Mouse (Mus musculus) kidney, adult 9 months (tissue): ENCODE results near the gene Utf1.

Source experiments
- DNase-seq: peaks from one replicate; pipeline ENCODE4 v3.0.0; 2022

Utf1 gene

DNA sequence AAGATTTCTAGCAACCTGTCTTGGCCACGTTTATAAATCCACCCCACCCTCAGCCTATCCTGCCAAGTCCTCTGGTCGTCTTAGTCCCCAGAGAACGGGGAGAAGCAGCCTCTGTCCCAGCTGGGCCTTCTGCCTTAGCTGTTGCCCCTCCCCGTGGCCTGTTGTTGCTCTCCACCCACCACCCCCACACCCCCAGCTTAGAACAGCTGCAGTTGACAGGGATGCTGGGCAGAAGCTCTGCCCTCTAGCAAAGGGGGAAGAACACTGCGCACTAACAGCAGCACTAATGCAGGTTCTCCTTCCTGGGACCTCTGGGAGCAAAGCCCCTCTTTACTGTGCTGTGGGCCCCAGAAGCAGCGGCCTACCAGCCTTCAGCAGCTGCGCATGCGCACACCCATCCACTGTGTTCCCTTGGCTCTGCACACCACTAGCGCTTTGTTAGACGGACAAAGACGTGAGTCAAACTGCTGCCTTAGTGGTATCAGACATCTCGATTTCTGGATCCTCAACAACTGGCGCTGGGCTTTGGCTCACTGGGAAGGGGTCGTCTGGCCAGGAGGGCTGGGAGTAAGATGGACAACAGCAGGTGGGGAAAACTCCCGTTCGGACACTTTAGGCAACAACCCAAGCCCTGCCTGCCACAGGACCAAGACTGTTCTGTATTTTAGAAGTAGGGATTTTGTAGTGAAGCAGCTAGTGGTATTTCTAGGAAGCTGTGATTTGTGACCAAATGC is 2.9 kb upstream of the Utf1 start:
- DNase-seq, result no peak

DNA sequence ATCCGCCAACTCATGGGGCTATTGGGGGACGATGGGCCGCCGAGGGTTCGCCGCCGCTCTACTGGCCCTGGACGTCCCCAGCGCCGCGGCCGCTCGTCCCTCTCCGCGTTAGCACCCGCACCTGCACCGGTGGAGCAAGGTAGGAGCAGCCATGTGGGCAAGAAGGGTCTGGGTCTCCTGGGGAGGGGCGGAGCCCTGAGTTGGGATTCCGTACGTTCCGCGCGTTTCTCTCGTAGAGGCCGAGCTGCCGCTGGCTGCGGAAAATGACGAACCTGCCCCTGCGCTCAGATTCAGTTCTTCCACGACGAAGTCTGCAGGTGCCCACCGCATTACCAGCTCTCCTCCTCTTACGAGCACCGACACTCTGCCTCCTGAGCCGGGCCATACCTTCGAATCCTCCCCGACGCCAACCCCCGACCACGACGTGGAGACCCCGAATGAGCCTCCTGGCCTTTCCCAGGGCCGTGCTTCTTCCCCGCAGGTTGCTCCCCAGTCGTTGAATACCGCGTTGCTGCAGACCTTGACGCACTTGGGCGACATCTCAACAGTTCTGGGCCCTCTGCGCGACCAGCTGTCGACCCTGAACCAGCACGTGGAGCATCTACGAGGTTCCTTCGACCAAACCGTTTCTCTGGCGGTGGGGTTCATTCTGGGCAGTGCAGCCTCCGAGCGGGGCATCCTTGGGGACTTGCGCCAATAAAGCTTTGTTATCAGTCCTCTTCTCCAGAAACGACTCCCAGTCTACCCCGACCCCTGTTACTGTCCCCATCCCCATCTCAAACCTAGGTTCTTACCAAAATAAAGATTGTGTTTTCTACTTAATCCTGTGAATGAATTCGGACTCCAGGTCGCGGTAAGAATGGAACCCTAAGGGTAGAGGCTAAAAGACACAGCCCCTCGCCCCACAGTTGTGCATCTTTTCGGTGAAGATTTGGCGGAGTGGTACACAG is 977 bp downstream of the Utf1 start:
- DNase-seq, result no peak

DNA sequence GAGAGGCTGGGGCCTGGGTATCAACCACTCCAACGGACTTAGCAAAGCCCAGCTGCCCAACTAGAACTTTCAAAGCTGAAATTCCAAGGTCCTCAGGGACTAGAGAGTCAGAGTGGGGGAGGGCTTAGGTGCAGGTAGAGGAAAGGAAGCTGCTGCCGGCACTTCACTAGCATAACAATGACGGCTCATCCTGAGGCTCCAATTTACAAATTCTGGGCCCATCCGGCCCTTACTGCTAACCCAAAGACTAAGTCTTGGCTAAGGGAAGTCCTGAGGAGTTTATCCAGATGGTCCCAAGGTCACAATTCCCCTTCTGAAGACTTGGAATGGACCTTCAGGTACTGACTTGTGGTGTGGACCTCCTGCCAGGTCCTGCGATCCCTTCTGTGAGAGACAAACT is 1.9 kb downstream of the Utf1 start:
- DNase-seq, result no peak

DNA sequence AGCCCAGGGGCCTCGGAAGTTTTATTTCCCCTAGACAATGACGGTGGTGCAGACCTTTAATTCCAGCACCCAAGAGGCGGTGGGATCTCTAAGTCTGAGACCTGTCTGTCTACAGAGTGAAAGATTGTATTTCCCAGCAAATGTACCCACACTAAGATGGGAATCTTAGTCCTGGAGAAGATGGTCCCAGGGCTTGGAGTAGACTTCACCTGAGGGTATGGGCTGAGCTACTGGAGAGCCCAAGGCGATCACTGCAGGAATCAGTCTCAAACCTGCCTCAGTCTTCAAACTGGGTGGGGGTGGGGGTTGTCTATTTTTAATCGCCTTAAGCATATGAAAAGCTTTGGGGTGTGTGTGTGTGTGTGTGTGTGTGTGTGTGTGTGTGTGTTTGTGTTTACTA is 2.4 kb downstream of the Utf1 start:
- no peak for DNase-seq

DNA sequence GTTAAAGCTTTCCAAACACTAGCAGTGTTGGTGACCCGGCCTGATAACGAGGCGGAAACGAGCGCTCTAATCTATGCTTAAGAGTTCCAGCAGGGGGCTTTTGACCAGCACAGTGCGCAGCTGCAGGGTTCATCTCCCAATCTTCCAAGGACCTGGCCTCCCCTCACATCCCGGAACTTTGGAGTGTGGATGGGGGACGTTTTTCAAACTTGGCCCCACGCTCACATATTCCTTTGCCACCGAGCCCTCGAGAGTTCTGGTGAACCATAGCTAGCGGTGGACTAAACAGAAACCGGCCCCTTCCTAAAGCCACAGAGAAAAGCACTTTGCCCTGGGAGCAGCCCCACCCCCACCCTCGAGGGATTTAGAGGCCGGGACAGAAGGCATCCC is 6.3 kb downstream of the Utf1 start:
- DNase-seq, result peak; percentile 22

DNA sequence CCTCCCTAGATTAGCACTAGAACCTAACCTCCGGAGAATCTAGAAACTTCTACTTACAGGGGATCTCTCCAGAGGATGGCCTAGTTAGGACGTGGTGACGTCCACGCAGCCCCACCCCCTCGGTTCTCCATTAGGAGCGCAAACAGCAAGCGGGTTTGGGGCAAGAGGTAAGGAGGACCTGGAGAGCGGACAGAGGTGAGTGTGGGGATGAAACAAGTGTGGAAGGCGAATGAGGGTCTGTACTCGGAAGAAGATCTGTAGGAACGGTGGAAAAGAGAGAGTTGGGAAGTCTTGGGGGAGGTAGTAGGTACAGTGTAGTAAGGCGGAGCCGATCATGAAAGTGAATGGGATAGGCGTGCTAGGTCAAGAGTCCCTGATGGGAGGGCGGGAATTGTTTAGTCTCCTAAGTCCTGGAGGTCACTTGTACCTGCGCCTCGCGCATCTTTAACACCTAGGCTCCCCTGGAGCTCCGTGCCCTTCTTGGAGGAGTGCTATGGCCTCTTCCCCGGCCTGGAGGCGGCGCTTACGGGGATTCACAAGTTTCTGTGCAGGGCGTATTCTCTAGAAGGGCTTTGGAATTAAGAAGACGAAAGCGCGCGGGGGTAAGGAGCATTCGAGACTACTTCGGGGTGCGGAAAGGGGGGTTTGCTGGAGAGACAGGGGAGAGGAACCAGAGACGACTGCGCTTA is 6.8 kb downstream of the Utf1 start:
- DNase-seq, result peak; percentile 29

DNA sequence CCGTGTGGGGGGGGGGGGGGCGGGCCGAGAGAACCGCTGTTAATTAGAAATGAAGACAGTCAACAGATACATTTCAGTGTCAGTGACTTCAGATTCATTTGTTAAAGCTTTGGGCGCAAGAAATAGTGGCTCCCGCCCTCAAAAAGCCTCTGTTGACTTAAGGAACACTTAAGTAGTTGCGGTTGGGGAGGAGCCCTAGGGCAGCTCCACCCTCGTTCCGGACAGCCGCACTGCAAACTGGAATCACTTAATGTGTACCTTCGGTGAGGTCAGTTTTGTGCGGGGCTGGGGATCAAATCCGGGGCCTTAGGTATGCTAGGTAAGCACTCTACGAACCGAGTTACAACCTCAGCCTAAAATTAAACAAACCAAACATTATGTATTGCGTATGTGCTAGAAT is 7.5 kb downstream of the Utf1 start:
- peak; percentile 22 for DNase-seq

DNA sequence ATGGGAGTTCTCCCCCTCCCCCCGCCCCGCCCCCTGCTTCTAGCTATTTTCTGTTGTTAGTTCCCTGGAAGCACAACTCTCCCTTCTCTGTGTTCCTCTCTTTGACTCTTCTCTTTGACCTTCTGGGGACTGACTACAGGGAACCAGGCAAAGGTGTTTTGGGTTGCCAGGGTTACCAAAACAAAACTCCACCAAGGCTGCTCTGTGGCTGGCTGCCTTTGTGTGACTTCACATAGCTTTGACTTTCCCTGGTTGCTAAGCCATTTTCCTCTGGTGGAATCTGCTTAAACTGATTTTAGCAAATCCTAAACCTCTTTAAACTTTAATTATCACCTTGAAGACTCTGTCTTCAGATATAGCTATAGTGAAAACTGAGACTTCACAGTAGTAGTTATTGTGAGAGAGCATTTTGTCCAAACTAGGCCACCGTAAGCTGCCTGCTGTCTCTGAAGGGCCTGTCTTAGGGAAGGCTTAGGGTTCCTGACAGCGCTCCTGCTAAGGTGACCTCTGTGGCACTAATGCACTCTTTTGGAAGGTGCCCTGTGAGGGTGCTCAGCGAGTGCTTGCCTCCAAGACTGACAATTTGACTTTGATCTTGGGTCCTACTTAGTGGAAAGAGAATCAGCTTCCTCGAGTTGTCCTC is 8.5 kb downstream of the Utf1 start:
- no peak for DNase-seq

DNA sequence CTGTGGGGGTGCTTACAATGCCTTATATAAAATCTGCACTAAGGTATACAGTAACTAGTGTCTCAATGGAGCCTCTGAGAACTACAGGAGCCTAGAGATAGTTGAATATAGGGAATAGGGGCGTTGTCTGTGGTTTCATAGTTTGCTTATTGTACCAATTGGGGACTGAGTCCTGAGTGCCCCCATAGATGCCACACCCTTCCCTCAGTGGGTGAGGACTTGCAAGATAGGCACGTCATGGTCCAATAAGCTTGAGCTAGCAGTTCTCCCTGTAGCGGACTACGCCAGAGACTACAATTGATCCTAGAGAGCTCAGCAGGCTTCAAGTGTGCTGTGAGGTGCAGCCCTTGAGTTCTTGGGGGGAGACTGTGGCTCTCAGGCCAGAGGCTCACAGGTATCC is 11.9 kb downstream of the Utf1 start:
- no peak for DNase-seq

DNA sequence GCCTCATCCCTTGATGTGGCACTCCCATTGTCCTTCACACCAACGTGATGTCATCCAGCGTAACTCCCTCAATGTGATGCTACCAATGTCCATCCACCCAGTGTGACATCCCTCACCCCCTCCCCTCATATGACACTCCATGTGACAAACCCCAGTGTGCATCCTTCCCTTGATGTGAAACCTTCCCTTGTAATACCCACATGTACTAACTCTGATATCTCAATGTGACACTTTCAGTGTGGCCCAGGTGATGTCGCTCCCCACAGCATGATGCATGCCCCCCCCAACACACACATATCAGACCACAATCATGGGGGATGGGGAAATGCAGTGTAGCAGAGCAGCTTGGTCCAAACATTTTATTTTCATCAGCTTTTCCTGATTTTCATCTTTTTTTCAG is 13.1 kb downstream of the Utf1 start:
- DNase-seq, result no peak

DNA sequence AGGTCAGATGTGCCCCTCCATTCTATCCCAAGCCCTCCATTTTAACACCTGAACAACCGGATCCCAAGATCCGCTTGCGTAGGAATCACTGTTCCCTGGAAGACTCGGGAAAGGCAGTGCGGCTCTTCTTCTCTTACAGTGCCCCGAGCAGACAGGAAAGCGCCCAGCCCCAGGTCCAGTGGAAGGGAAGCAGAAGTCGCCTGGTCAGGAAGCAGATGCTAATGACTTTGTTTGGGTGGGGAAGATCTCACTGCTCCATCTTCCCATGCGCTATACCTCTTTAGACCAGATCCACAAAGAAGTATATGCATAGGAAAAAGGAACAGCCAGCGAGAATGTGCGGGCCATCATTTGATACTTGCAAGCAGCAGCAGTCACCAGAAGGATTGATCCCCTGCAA is 13.8 kb downstream of the Utf1 start:
- no peak for DNase-seq

DNA sequence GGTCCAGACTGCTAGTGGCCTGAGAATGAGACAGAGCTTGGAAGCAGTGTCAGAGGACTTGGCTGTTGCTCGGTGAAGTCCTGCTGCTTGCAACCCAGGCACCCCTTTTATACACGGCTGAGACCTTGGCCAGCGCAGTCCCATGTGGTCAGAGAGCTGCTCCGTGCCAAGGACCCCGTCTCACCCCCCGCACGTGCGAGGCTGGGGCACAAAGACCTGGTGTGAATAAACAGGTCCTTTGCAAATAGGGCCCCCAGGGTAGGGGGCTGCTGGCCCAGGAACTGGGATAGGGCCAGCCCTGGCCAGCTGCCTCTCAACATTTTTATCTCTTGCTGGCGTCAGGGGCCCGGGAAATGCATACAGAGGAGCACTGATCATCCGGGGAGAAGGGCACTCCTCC is 14.4 kb downstream of the Utf1 start:
- DNase-seq, result no peak

DNA sequence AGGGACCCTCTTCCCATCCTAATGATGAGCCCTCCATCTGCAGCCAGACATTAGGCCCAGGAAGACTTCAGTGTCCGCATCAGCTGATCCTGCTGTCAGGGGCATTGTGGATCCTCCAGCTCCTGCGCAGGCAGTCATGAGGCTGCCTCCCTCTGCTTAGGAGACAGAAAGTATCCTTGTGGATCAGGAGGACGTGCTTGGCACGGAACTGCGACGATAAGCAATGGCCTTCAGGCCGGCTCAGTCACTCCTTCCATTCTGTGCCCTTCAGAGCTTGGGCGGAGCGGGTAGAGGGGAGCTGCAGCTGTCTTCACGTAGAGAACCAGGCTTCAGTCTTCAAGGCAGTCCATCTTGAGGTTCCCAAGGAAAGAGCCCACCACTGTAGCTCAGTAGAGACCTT is 17.6 kb downstream of the Utf1 start:
- DNase-seq, result no peak

DNA sequence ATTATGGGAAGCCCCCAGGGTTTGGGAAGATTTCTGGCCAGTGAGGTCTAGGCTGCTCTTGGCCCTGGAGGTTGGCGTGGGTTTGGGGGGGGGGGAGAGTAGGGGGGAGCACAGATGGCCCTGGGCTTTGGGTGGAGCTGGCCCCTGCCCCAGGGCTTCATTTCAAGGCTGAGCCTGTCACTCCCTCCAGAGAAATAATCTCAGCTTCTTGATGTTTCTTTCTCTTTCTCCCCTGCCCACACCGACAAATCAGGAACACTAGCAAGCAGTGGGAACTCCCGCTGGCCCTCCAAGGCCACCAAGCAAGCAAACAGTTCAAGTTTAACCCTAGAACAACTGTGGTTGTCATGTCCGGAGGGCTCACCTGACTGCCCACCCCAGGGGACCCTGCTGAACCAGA is 20.2 kb downstream of the Utf1 start:
- DNase-seq, result no peak

DNA sequence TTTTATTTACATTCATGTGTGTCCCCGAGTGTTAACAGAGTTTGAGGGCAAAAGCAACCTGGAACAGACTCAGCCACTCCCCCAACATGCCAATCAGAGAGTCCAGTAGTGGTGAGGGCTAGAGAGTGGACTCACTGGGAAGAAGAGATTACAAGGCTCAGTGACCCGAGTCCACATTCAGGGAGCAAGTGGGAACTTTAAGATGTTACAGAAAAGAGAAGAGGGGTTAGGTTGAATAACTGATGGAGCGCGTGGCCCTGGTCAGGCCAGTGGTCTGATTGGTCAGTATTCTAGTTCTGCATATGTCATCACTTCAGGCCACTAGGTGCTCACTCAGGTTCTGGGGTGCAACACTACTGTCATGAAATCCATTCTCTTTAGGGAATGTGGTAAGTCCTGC is 23.6 kb downstream of the Utf1 start:
- DNase-seq, result no peak

DNA sequence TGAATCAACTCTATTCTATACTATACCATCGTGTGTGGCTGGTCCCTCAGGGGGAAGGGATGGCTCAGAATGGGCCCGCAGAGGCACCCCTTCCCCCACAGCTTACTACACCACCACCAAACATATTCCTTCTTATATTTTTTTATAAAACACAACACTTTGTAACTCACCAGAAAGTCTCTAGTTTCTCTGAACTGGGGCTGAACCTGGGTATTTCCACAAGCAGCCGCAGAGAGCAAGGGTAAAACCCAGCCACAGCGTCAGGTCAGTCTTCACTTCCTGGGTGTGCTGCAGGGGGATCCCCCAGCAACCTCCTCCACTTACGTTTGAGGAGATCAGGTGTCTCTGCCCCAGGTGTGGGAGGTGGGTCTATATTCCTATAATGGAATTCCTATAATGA is 24.8 kb downstream of the Utf1 start:
- no peak for DNase-seq

DNA sequence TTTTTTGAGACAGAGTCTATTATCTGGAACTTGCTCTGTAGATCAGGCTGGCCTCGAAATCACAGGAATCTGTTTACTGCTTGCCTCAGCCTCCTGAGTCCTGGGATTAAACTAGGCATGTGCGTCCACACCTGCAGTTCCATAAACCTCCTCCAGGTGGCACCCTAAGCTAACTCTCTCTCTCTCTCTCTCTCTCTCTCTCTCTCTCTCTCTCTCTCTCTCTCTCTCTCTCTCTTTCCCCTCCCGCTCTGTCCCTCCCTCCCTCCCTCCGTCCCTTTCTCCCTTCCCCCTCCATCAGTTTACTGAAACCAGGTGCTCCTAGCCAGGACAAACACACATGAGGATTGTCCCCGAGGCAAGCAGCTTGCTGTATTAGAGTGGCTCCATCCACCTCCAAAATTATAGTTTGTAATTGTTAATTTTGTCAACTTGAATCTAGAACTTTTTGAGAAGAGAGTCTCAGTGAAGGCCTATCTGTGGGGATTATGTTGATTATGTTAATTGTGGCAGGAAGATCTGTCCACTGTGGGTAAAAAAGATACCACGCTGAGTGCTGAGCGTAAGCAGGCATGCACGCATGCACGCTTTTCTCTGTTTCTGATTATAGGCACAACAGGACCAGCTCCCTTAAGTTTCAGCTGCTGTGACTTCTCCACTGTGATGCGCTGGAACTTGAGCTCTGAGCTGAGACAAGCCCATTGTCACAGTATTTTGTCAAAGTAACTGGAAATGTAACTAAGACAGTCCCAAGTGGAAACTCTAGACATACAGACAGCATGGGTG is 25.9 kb downstream of the Utf1 start:
- peak; percentile 81 for DNase-seq

DNA sequence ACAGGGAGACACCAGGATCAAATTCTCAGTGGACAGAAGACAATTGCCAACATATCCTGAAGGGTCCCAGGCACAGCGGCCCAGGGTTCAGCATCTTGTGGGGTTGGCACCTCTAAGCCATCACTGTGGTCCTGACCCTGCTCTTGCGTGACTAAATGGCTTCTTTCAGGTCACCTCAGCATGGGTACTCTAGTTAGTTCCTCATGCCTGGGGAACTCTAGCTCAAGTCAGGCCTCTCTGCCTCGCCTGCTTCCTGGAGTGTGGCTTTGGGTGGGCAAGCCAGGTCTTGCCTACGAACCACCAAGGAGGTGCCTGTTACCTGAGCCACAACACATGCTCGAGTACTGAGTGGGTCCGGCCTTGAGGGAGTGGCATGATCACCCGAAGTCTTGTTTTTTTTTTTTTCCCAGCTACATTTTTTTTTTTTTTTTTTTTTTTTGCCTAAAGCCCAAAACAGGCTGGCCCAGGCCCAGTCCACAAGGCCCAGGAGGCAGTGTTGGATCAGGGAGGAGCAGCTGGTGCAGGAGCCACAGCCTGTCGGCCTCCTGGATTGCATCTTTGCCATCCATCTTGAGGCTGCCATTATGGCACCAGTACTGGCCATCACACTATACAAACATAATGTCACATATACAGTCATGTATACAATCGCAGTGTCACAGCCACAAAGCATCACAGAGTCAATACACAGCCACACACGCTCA is 26.8 kb downstream of the Utf1 start:
- DNase-seq, result no peak

DNA sequence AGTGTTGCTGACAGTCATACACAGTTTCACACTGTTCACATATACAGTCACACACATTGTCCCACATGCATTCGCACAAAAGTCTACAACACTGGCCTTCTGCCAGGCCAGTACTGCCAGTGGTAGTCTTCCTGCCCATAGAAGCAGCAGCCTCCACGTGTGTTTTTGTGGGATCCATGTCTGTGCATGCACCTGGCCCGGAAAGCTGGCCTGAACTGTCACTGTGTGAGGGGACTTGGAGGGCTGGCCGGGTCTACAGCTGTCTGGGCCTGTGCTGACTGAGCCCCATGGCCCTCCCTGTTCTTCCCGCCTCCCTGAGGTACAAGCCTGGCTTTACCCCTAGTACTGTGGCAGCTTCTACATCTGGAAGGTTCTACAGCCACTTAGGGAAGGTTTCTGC is 27.4 kb downstream of the Utf1 start:
- DNase-seq, result no peak

DNA sequence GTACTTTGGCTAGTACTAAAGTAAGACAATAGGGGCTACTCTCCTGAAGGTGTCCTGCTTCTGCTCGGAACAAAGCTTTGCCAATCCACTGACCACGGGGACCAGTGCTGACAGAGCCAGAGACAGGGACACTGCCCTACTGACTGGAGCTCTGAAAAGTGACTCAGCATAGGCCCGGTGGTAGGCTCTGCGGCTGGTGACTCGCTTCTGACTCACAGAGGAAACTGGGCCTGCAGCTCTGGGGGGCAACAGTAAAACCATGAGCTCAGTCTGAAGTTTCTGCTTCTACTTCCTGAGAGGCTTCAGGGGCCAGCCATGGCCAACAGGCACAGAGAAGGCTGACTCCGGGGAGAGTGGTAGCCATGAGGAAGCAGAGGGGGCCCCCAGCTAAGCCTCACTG is 27.8 kb downstream of the Utf1 start:
- no peak for DNase-seq

DNA sequence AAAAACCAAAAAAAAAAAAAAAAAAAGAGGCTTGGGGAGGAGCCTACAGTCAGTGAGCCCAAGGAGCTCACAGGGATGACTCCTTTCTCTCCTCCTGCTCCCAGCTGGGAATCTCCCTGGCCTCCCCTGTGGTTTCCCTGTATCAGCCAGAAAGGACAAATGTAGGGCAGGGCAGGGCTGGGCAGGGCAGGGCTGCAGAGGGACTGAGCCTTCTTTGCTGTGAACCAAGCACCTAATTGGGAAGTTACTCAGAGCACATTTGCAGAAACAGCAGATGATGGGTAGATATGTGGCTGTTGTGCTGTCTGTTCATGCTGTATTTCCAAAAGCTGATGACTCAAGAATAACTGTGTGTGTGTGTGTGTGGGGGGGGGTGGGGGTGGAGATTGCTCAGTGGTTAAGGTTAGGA is 29.3 kb downstream of the Utf1 start:
- DNase-seq, result no peak

DNA sequence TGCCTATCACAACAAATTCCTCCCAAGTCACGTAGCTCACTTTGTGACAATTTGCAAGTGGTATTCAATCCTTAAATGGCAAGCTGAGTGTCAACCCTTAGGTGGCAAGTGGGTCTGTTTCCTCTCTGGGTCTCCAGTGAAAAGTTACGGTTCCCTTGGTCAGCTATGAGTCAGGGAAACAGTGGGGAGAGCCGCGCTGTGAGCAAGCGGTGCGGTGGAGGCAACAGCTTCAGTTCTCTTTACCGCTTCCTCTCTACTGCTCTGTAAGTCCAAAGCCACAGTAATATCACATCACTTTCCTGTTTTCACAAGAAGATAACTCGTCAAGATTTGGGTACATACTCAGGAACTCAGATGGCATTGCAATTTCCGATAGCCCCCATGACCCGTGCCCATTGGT is 30.7 kb downstream of the Utf1 start:
- peak; percentile 13 for DNase-seq
